Mouse (Mus musculus) heart, postnatal 0 days (tissue): ENCODE data around the gene Gstt1. TPM values are rescaled to one million over a fixed set of nuclear protein-coding genes. Genes with fewer than 3 reads are reported as not detected.

Experiments used
- ATAC-seq: fragments of 200-750 bp; cut with Nextera tagmentation; 2 replicates; pipeline ENCODE4 v1.8.0; 2017; ENCODE audit warnings: low read depth, moderate number of reproducible peaks, moderate library complexity; ENCODE audit not compliant: insufficient read depth
- DNase-seq: peaks from one replicate; pipeline ENCODE4 v3.0.0-alpha.2; 2016; ENCODE audit warnings: low spot score
- H3K27ac ChIP-seq: fragments of 300-500 bp; sonication (generic); 2 replicates; pipeline ENCODE4 v1.5.1; 2014; ENCODE audit warnings: low read depth, mild to moderate bottlenecking
- H3K27me3 ChIP-seq: fragments of 300-500 bp; sonication (generic); 2 replicates; pipeline ENCODE4 v1.6.1; 2014; ENCODE audit warnings: low read length, mixed read lengths; ENCODE audit not compliant: control insufficient read depth, insufficient read depth
- H3K36me3 ChIP-seq: fragments of 300-500 bp; sonication (generic); replicated peaks from 2 replicates; pipeline ENCODE4 v1.6.1; 2014; ENCODE audit warnings: low read length, mixed read lengths; ENCODE audit not compliant: control insufficient read depth, insufficient read depth
- H3K4me1 ChIP-seq: fragments of 300-500 bp; sonication (generic); 2 replicates; pipeline ENCODE4 v1.6.1; 2014; ENCODE audit warnings: antibody characterized with exemption; ENCODE audit not compliant: control insufficient read depth, insufficient read depth
- H3K4me2 ChIP-seq: fragments of 300-500 bp; sonication (generic); 2 replicates; pipeline ENCODE4 v1.6.1; 2014; ENCODE audit warnings: low read depth, mild to moderate bottlenecking, low read length, moderate library complexity
- H3K4me3 ChIP-seq: fragments of 300-500 bp; sonication (generic); 2 replicates; pipeline ENCODE4 v1.5.1; 2014; ENCODE audit warnings: low read depth, low read length
- H3K9ac ChIP-seq: fragments of 300-500 bp; sonication (generic); replicated peaks from 2 replicates; pipeline ENCODE4 v1.6.1; 2014; ENCODE audit warnings: low read depth, low read length, mixed read lengths
- H3K9me3 ChIP-seq: fragments of 300-500 bp; sonication (generic); replicated peaks from 2 replicates; pipeline ENCODE4 v1.6.1; 2016; ENCODE audit warnings: low read length; ENCODE audit not compliant: control insufficient read depth
- CTCF ChIP-seq: IDR thresholded peaks from 2 replicates; pipeline ENCODE4 v1.5.1; 2016; ENCODE audit warnings: antibody characterized with exemption, control low read depth, low read depth
- EP300 ChIP-seq: IDR thresholded peaks from 2 replicates; pipeline ENCODE4 v1.6.1; 2016; ENCODE audit warnings: antibody characterized with exemption, low read depth
- WGBS: fragments of 180-500 bp; shearing (Covaris S2); extraction: QIAGEN DNeasy Blood & Tissue Kit; methylation state at CpG from one replicate; pipeline ENCODE4 v1.1.7; 2014; 5-methylcytosine and 5-hydroxymethylcytosine counted together
- polyA plus RNA-seq: library from polyadenylated mRNA; unstranded; fragments of >200 nt; fragmentation: Nextera tagmentation; extraction: Ambion mirVana; gene quantifications from 2 replicates; pipeline ENCODE4 v1.2.1, GENCODE M21; 2015
- total RNA-seq: library from RNA; depleted of rRNA; stranded (reverse); fragments of >200 nt; gene quantifications from 2 replicates; pipeline ENCODE4 v1.2.3, GENCODE M21; 2014; ENCODE audit warnings: low replicate concordance; rRNA removed

The Gstt1 gene
- total and polyA plus RNA-seq, 2 experiments from 2014 or later, result 7.6 to 20.0 TPM

- Histone ChIP-seq H3K4me1 (no peaks in the 10 kb centered on the region), H3K4me2 (no peak overlapping the region), H3K27ac (no peak overlapping the region), H3K9me3 (0 out of 2 replicates have a peak, but pooled peaks cover 3% of the 10 kb centered on the region), H3K4me3 (no peak overlapping the region), H3K27me3 (no peaks in the 10 kb centered on the region), H3K36me3 (peaks cover 54% of the 10 kb centered on the region), H3K9ac (no peak overlapping the region)
- ATAC-seq (no peak), DNase-seq (no peak)
- 87% methylated on average over 11 of the region's 11 CpGs for WGBS
- TF ChIP-seq EP300 (no peak), CTCF (no peak)
Measured at GRCm38 (mm10) chr10:75756719-75757118, 41.7 kb downstream of the Gstt1 start.

- 42% methylated on average over 3 of the region's 3 CpGs for WGBS
- no peaks in the 10 kb centered on the region for H3K27me3 ChIP-seq
- no peak overlapping the region for H3K4me2 ChIP-seq
- H3K9me3 ChIP-seq, result no peaks in the 10 kb centered on the region
- DNase-seq (peak; percentile 54), ATAC-seq (peak; percentile 86)
- H3K27ac ChIP-seq, result no peak overlapping the region
- peaks cover 95% of the 10 kb centered on the region for H3K36me3 ChIP-seq
- H3K4me3 ChIP-seq, result no peak overlapping the region
- TF ChIP-seq CTCF (peak; percentile 99), EP300 (no peak)
- no peak overlapping the region for H3K9ac ChIP-seq
- no peaks in the 10 kb centered on the region for H3K4me1 ChIP-seq
Measured at GRCm38 (mm10) chr10:75744017-75744416, 54.4 kb downstream of the Gstt1 start.

GRCm38 (mm10) chr10:75743369-75743768 lies 55.0 kb downstream of the Gstt1 start:
- no peaks in the 10 kb centered on the region for H3K9me3 ChIP-seq
- WGBS, result 88% methylated on average over 12 of the region's 12 CpGs
- H3K4me2 ChIP-seq, result no peak overlapping the region
- H3K9ac ChIP-seq, result no peak overlapping the region
- TF ChIP-seq CTCF (no peak), EP300 (no peak)
- ATAC-seq (no peak), DNase-seq (no peak)
- H3K27ac ChIP-seq, result no peak overlapping the region
- no peaks in the 10 kb centered on the region for H3K4me1 ChIP-seq
- H3K4me3 ChIP-seq, result no peak overlapping the region
- peaks cover 95% of the 10 kb centered on the region for H3K36me3 ChIP-seq
- H3K27me3 ChIP-seq, result no peaks in the 10 kb centered on the region

- Histone ChIP-seq H3K36me3 (peaks cover 91% of the 10 kb centered on the region), H3K27ac (no peak overlapping the region), H3K9me3 (no peaks in the 10 kb centered on the region), H3K9ac (no peak overlapping the region), H3K27me3 (no peaks in the 10 kb centered on the region), H3K4me3 (no peak overlapping the region), H3K4me2 (no peak overlapping the region), H3K4me1 (no peaks in the 10 kb centered on the region)
- TF ChIP-seq EP300 (no peak), CTCF (no peak)
- DNase-seq (no peak), ATAC-seq (no peak)
- 95% methylated on average over 3 of the region's 3 CpGs for WGBS
Measured at GRCm38 (mm10) chr10:75740866-75741265, 57.5 kb downstream of the Gstt1 start.

Other genes starting within 250 kb of the Gstt1 start
- gene Lrrc75b, start 238.3 kb downstream of the Gstt1 start, total RNA-seq, result 0.23 and 2.9 TPM in 2 replicates
- gene Lrrc75b, start 238.3 kb downstream of the Gstt1 start, polyA plus RNA-seq, result 0.81 and 0.83 TPM in 2 replicates
- 0.81 TPM in 1 of 2 replicates, not detected in the other for gene Ggt1, start 237.0 kb downstream of the Gstt1 start, total RNA-seq
- gene Ggt1, start 237.0 kb downstream of the Gstt1 start, polyA plus RNA-seq, result 0.29 and 0.37 TPM in 2 replicates
- gene Ggt5, start 209.2 kb downstream of the Gstt1 start, total RNA-seq, result 17.8 and 53.4 TPM in 2 replicates
- gene Ggt5, start 209.2 kb downstream of the Gstt1 start, polyA plus RNA-seq, result 6.7 and 7.6 TPM in 2 replicates
- 6.1 and 7.9 TPM in 2 replicates for gene Susd2, start 154.6 kb downstream of the Gstt1 start, total RNA-seq
- 3.6 and 4.1 TPM in 2 replicates for gene Susd2, start 154.6 kb downstream of the Gstt1 start, polyA plus RNA-seq
- 44.1 and 194 TPM in 2 replicates for gene Cabin1, start 34.2 kb downstream of the Gstt1 start, total RNA-seq
- gene Cabin1, start 34.2 kb downstream of the Gstt1 start, polyA plus RNA-seq, result 13.8 and 14.0 TPM in 2 replicates
- gene Ddt, start 25.2 kb downstream of the Gstt1 start, total RNA-seq, result 66.7 and 83.0 TPM in 2 replicates
- 82.1 and 84.8 TPM in 2 replicates for gene Ddt, start 25.2 kb downstream of the Gstt1 start, polyA plus RNA-seq
- not detected in 2 replicates for gene Gm20441, start 17.6 kb downstream of the Gstt1 start, total RNA-seq
- gene Gm20441, start 17.6 kb downstream of the Gstt1 start, polyA plus RNA-seq, result not detected in 2 replicates
- 3.2 and 4.1 TPM in 2 replicates for gene Gstt3, start 17.2 kb downstream of the Gstt1 start, total RNA-seq
- 2.1 and 3.1 TPM in 2 replicates for gene Gstt3, start 17.2 kb downstream of the Gstt1 start, polyA plus RNA-seq
- not detected in 2 replicates for gene Gstt4, start 24.0 kb upstream of the Gstt1 start, total RNA-seq
- gene Gstt4, start 24.0 kb upstream of the Gstt1 start, polyA plus RNA-seq, result not detected in 2 replicates
- 6.0 and 10.9 TPM in 2 replicates for gene Gstt2, start 38.8 kb upstream of the Gstt1 start, total RNA-seq
- 12.8 and 13.0 TPM in 2 replicates for gene Gstt2, start 38.8 kb upstream of the Gstt1 start, polyA plus RNA-seq
- gene Mif, start 61.7 kb upstream of the Gstt1 start, total RNA-seq, result 1,140 and 1,565 TPM in 2 replicates
- gene Mif, start 61.7 kb upstream of the Gstt1 start, polyA plus RNA-seq, result 1,324 and 1,428 TPM in 2 replicates
- not detected in 2 replicates for gene Derl3, start 94.8 kb upstream of the Gstt1 start, total RNA-seq
- gene Derl3, start 94.8 kb upstream of the Gstt1 start, polyA plus RNA-seq, result 0.41 and 1.2 TPM in 2 replicates
- gene Smarcb1, start 123.0 kb upstream of the Gstt1 start, total RNA-seq, result 45.7 and 51.2 TPM in 2 replicates
- 63.9 and 65.7 TPM in 2 replicates for gene Smarcb1, start 123.0 kb upstream of the Gstt1 start, polyA plus RNA-seq
- 1,554 and 1,749 TPM in 2 replicates for gene Chchd10, start 134.5 kb upstream of the Gstt1 start, total RNA-seq
- 1,293 and 1,345 TPM in 2 replicates for gene Chchd10, start 134.5 kb upstream of the Gstt1 start, polyA plus RNA-seq
- gene Mmp11, start 137.9 kb upstream of the Gstt1 start, total RNA-seq, result 13.7 and 29.4 TPM in 2 replicates
- 12.6 and 15.4 TPM in 2 replicates for gene Mmp11, start 137.9 kb upstream of the Gstt1 start, polyA plus RNA-seq
- gene Gm867, start 142.1 kb upstream of the Gstt1 start, total RNA-seq, result not detected in 2 replicates
- 0.31 and 0.32 TPM in 2 replicates for gene Gm867, start 142.1 kb upstream of the Gstt1 start, polyA plus RNA-seq
- 1.3 TPM in 1 of 2 replicates, not detected in the other for gene Vpreb3, start 144.5 kb upstream of the Gstt1 start, total RNA-seq
- gene Vpreb3, start 144.5 kb upstream of the Gstt1 start, polyA plus RNA-seq, result 0.22 and 0.73 TPM in 2 replicates
- 4.9 TPM in 1 of 2 replicates, not detected in the other for gene Gm5134, start 155.9 kb upstream of the Gstt1 start, total RNA-seq
- not detected in 2 replicates for gene Gm5134, start 155.9 kb upstream of the Gstt1 start, polyA plus RNA-seq
- gene Zfp280b, start 234.1 kb upstream of the Gstt1 start, total RNA-seq, result 4.8 and 7.7 TPM in 2 replicates
- 6.2 and 7.8 TPM in 2 replicates for gene Zfp280b, start 234.1 kb upstream of the Gstt1 start, polyA plus RNA-seq